Mouse (Mus musculus): ENCODE results near the gene Gm12695. TPM values are rescaled to one million over a fixed set of nuclear protein-coding genes. Genes with fewer than 3 reads are reported as not detected.

Gm12695 gene
- polyA plus RNA-seq (2012; rRNA removed; ENCODE audit: low replicate concordance) = not detected in 2 replicates

DNA sequence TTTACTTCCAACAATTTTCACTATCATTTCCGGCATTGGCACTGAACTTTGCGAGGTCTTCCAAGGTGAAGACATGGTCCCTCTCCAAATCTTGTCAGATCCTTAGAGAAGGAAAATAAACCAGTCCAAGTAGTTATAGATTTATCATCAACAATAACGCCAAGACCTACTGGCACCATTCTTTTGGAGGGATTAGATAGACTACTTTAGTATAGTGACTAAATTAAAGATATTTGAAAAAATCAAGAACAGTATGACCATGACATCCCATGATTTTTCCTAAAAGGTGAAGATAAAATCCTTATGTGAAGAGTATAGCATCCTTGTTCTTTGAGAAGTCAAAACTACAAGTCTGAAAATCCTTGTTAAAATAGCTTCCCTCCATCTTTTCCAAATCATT, at the start of gene Gm12695:
Gene Gm12695 (minus strand): TSS at position 101 of the 400 bp plus-strand sequence.

Other genes starting within 250 kb of the Gm12695 start
- 6.6 and 7.0 TPM in 2 replicates for gene Cyp2j6, start 231.5 kb downstream of the Gm12695 start, polyA plus RNA-seq (2012; rRNA removed; ENCODE audit: low replicate concordance)
- gene Cyp2j9, start 193.6 kb downstream of the Gm12695 start, polyA plus RNA-seq (2012; rRNA removed; ENCODE audit: low replicate concordance) = 7.7 and 10.5 TPM in 2 replicates
- gene Cyp2j5, start 121.0 kb downstream of the Gm12695 start, polyA plus RNA-seq (2012; rRNA removed; ENCODE audit: low replicate concordance) = not detected in 2 replicates